Mouse (Mus musculus) forebrain, embryonic 15.5 days (tissue): ENCODE measurements around the gene Thbs2. TPM values are rescaled to one million over a fixed set of nuclear protein-coding genes. Genes with fewer than 3 reads are reported as not detected.

Experiments used
- ATAC-seq: fragments of 200-750 bp; cut with Nextera tagmentation; replicated peaks from 2 replicates; pipeline ENCODE4 v1.8.0; 2017; ENCODE audit warnings: mild to moderate bottlenecking, moderate TSS enrichment, moderate library complexity
- H3K27ac ChIP-seq: fragments of 300-500 bp; sonication (generic); replicated peaks from 2 replicates; pipeline ENCODE4 v1.5.1; 2015; ENCODE audit warnings: mild to moderate bottlenecking, inconsistent platforms
- H3K27me3 ChIP-seq: fragments of 300-500 bp; sonication (generic); 2 replicates; pipeline ENCODE4 v1.6.1; 2015; ENCODE audit warnings: inconsistent platforms
- H3K36me3 ChIP-seq: fragments of 300-500 bp; sonication (generic); 2 replicates; pipeline ENCODE4 v1.6.1; 2015; ENCODE audit warnings: mild to moderate bottlenecking, inconsistent platforms
- H3K4me1 ChIP-seq: fragments of 300-500 bp; sonication (generic); 2 replicates; pipeline ENCODE4 v1.6.1; 2015; ENCODE audit warnings: inconsistent platforms
- H3K4me2 ChIP-seq: fragments of 300-500 bp; sonication (generic); replicated peaks from 2 replicates; pipeline ENCODE4 v1.6.1; 2015; ENCODE audit warnings: mild to moderate bottlenecking, inconsistent platforms
- H3K4me3 ChIP-seq: fragments of 300-500 bp; sonication (generic); 2 replicates; pipeline ENCODE4 v1.5.1; 2015; ENCODE audit warnings: mild to moderate bottlenecking, inconsistent platforms
- H3K9ac ChIP-seq: fragments of 300-500 bp; sonication (generic); replicated peaks from 2 replicates; pipeline ENCODE4 v1.6.1; 2015; ENCODE audit warnings: mild to moderate bottlenecking, inconsistent platforms
- H3K9me3 ChIP-seq: fragments of 300-500 bp; sonication (generic); 2 replicates; pipeline ENCODE4 v1.6.1; 2016; ENCODE audit warnings: inconsistent platforms
- WGBS: fragments of 180-500 bp; shearing (Covaris S2); methylation state at CpG from one replicate; pipeline ENCODE4 v1.1.7; 2015; ENCODE audit warnings: mixed read lengths; 5-methylcytosine and 5-hydroxymethylcytosine counted together
- polyA plus RNA-seq: library from polyadenylated mRNA; unstranded; fragments of >200 nt; fragmentation: Nextera tagmentation; extraction: Ambion mirVana; gene quantifications from 2 replicates; pipeline ENCODE4 v1.2.1, GENCODE M21; 2015

Gene Thbs2
- polyA plus RNA-seq, 1 experiment from 2014 or later, result 1.2 TPM

GRCm38 (mm10) chr17:14693048-14693993, 714 bp downstream of the Thbs2 start:
- Histone ChIP-seq H3K9ac (0 out of 2 replicates have a peak overlapping the region, but pooled peaks have one; percentile 11), H3K4me1 (peaks cover 11% of the 10 kb centered on the region), H3K27me3 (no peaks in the 10 kb centered on the region), H3K4me3 (peak overlapping the region; percentile 24; the same call in 1 of the 2 replicates), H3K27ac (no peak overlapping the region), H3K4me2 (peak overlapping the region; percentile 39), H3K9me3 (no peaks in the 10 kb centered on the region), H3K36me3 (no peaks in the 10 kb centered on the region)
- 3% methylated on average over 9 of the region's 9 CpGs for WGBS
- ATAC-seq, result peak; percentile 31

DNA sequence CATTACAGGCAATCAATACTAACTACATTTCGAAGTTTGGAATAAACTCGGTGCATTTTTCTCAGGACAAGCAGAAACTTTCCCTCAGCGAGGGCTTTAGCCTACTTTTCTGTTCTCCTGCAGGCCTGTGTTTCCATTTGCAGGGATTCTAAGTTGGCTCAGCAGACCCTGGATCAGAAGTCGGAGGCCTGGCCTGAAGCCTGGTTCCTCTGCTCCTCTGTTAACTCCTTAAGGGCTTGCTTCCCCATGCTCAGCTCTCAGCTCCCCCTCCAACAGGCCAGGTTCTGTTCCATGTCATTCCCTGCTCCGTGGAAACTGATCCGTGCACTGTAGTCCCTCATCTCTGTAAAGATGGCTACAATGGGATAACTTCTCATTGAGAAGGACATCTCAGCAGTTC, 2.1 kb downstream of the Thbs2 start:
- Histone ChIP-seq H3K4me3 (no peak overlapping the region), H3K4me1 (peaks cover 11% of the 10 kb centered on the region), H3K27me3 (no peaks in the 10 kb centered on the region), H3K4me2 (no peak overlapping the region), H3K9me3 (no peaks in the 10 kb centered on the region), H3K9ac (no peak overlapping the region), H3K36me3 (no peaks in the 10 kb centered on the region), H3K27ac (no peak overlapping the region)
- 69% methylated on average over 6 of the region's 6 CpGs for WGBS
- ATAC-seq, result no peak

DNA sequence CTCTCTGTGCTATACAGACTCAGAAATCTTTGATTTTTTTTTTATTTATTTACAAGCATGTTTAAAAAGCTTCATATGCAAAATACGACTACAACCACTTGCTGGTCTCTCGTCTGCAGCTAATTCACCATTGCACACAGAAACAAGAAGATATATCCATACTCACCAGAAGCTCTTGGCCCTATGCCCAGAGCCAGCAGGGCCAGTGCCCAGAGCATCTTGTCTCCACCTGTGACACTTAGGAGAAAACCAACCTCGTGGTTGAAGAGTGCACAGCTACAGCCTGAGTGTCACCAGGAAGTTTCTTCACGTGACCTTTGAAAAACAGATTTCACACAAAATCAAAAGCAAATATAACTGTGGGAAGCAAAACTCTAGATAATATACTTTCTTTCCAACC, 2.8 kb downstream of the Thbs2 start:
- Histone ChIP-seq H3K4me1 (peaks cover 11% of the 10 kb centered on the region), H3K4me2 (no peak overlapping the region), H3K9me3 (no peaks in the 10 kb centered on the region), H3K27me3 (no peaks in the 10 kb centered on the region), H3K9ac (no peak overlapping the region), H3K4me3 (no peak overlapping the region), H3K27ac (no peak overlapping the region), H3K36me3 (no peaks in the 10 kb centered on the region)
- 52% methylated on average over 4 of the region's 4 CpGs for WGBS
- no peak for ATAC-seq

DNA sequence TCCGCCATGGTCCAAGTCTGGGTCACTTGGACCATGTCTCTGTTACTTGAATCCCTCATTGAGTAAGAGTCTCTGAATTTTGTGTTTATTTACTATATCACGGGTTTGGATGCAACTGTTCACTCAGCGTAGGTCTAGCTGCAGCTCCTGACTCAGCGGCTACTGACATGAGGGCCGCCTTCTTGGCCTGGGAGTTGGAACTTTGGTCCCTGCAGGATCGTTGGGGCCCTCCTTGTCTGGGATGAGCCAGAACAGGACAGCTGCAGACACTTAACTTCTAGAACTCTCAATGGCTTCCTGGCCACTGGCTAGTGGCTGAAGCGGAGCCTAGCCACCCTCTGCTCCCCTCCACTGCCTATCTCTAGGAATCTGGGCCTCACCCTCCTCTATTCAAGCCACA, 11.2 kb downstream of the Thbs2 start:
- no peaks in the 10 kb centered on the region for H3K27me3 ChIP-seq
- ATAC-seq, result no peak
- no peak overlapping the region for H3K4me3 ChIP-seq
- WGBS, result 92% methylated on average over 7 of the region's 7 CpGs
- no peaks in the 10 kb centered on the region for H3K9me3 ChIP-seq
- H3K4me2 ChIP-seq, result no peak overlapping the region
- H3K9ac ChIP-seq, result no peak overlapping the region
- H3K27ac ChIP-seq, result no peak overlapping the region
- H3K4me1 ChIP-seq, result no peaks in the 10 kb centered on the region
- H3K36me3 ChIP-seq, result no peaks in the 10 kb centered on the region

- no peaks in the 10 kb centered on the region for H3K9me3 ChIP-seq
- no peak overlapping the region for H3K9ac ChIP-seq
- no peak for ATAC-seq
- no peak overlapping the region for H3K4me3 ChIP-seq
- no peaks in the 10 kb centered on the region for H3K4me1 ChIP-seq
- H3K27ac ChIP-seq, result no peak overlapping the region
- H3K4me2 ChIP-seq, result no peak overlapping the region
- 90% methylated on average over 12 of the region's 12 CpGs for WGBS
- no peaks in the 10 kb centered on the region for H3K36me3 ChIP-seq
- no peaks in the 10 kb centered on the region for H3K27me3 ChIP-seq
Observed at GRCm38 (mm10) chr17:14681047-14681446, 13.0 kb downstream of the Thbs2 start.

DNA sequence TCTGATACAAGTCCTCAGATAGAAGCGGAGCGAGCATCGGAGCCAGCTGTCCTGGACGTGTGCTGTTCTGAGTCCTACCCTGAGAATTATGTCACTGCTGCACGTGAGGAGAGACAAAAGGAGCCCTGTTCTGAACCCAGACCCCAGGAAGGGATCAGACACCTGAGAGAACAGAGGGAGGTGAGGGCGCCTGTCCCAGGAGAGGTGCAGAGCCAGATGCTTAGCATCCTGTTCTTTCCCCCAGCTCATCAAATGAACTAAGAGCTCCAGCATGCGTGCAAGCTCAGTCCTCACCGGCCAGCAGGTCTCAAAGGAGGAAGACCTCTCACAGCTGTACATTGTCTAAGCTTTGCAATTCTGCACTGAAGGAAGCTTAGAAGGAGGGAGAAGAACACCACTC, 16.8 kb downstream of the Thbs2 start:
- no peak overlapping the region for H3K9ac ChIP-seq
- WGBS, result 78% methylated on average over 8 of the region's 8 CpGs
- H3K27me3 ChIP-seq, result no peaks in the 10 kb centered on the region
- no peaks in the 10 kb centered on the region for H3K4me1 ChIP-seq
- no peak for ATAC-seq
- no peak overlapping the region for H3K4me3 ChIP-seq
- H3K9me3 ChIP-seq, result no peaks in the 10 kb centered on the region
- H3K4me2 ChIP-seq, result no peak overlapping the region
- no peak overlapping the region for H3K27ac ChIP-seq
- no peaks in the 10 kb centered on the region for H3K36me3 ChIP-seq

GRCm38 (mm10) chr17:14675517-14675916, 18.5 kb downstream of the Thbs2 start:
- no peak overlapping the region for H3K4me2 ChIP-seq
- H3K4me3 ChIP-seq, result no peak overlapping the region
- H3K36me3 ChIP-seq, result no peaks in the 10 kb centered on the region
- no peaks in the 10 kb centered on the region for H3K27me3 ChIP-seq
- ATAC-seq, result no peak
- WGBS, result 90% methylated on average over 2 of the region's 2 CpGs
- H3K9ac ChIP-seq, result no peak overlapping the region
- no peak overlapping the region for H3K27ac ChIP-seq
- H3K4me1 ChIP-seq, result no peaks in the 10 kb centered on the region
- no peaks in the 10 kb centered on the region for H3K9me3 ChIP-seq

DNA sequence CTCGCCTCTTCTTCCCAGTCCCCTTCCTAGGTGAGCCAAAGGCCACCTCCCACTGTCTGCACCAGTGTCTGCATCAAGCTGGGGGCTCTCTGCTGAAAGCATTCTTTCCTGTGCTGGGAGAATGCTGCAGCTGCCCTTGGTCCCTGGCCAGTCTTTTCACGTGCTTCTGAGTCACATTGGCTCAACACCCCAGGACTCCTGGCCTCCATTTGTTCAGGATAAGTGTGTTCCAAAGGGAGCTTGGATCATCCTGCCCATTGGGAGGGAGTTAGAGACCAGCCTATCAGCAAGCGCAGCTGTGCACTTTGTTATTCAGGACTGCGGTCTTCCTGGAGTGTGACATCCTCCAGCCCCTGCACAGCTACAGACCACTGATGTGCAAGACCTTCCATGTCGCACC, 21.6 kb downstream of the Thbs2 start:
- peak; percentile 48; the same call in 1 of the 2 replicates for ATAC-seq
- H3K9me3 ChIP-seq, result no peaks in the 10 kb centered on the region
- no peak overlapping the region for H3K27ac ChIP-seq
- whole genome bisulfite sequencing, result 27% methylated on average over 5 of the region's 5 CpGs
- no peaks in the 10 kb centered on the region for H3K27me3 ChIP-seq
- no peak overlapping the region for H3K4me2 ChIP-seq
- H3K36me3 ChIP-seq, result no peaks in the 10 kb centered on the region
- H3K4me3 ChIP-seq, result no peak overlapping the region
- H3K9ac ChIP-seq, result no peak overlapping the region
- no peaks in the 10 kb centered on the region for H3K4me1 ChIP-seq

DNA sequence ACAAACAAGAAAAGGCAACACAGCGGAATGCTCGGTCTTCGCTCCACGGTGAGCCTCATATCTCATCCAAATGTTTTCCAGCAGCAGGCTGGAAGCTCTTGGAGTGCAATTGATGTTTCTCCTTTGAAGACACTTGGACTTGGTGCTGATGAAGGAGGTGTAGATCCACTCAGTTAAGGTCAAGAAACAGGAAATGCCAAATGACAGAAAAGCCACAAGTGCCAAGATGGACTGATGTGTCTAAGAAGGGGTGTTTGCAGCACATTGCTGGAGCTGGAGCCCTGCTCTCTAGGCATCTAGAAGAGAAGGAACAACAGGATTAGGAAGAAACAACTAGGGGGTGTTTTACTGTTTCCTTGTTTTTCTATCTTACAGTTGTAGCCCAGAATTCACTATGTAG, 26.8 kb downstream of the Thbs2 start:
- Histone ChIP-seq H3K4me1 (no peaks in the 10 kb centered on the region), H3K36me3 (no peaks in the 10 kb centered on the region), H3K4me2 (no peak overlapping the region), H3K9me3 (no peaks in the 10 kb centered on the region), H3K27ac (no peak overlapping the region), H3K4me3 (no peak overlapping the region), H3K9ac (no peak overlapping the region), H3K27me3 (no peaks in the 10 kb centered on the region)
- WGBS, result 82% methylated on average over 4 of the region's 4 CpGs
- no peak for ATAC-seq

DNA sequence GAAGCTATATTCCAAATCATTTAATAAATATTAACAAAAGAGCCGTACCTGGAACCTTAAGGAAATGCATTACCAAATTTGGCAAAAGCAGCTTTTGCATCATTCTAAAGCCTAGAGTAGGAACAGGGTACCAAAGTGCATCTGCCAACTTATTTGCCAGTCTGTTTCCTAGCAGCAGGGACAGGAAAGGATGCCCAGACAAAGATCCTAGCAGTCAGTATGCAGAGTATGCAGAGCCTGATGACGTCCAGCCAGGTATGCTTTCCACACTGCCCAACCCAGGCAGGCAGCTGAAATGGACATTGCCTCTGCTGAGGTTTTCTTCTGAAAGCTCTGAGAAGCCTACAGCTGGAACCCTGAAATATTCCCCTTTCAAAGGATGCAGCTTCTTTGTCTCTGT, 27.6 kb downstream of the Thbs2 start:
- no peaks in the 10 kb centered on the region for H3K9me3 ChIP-seq
- no peak for ATAC-seq
- 80% methylated on average over 2 of the region's 2 CpGs for WGBS

DNA sequence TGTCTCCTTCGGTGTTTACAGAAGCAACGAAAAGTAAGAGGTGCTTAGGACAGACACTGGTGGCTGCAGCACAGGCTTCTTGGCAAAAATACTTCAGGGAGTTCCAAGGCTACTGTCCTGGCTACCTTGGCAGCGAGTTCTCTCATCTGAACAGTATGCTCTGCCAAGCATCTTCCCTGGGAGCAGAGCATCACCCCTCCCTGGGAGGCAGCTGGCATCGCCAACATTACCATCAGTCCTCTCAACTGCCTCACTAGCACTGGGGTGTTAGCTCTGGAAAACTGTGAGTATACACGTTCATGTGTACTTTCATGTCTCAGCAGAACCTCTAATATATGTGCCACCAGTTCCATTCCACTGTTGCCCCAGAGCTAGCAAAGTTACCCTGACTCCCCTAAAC, 30.7 kb downstream of the Thbs2 start:
- no peak overlapping the region for H3K4me2 ChIP-seq
- no peaks in the 10 kb centered on the region for H3K36me3 ChIP-seq
- H3K9ac ChIP-seq, result no peak overlapping the region
- 84% methylated on average over 5 of the region's 5 CpGs for WGBS
- no peak for ATAC-seq
- no peaks in the 10 kb centered on the region for H3K27me3 ChIP-seq
- no peaks in the 10 kb centered on the region for H3K4me1 ChIP-seq
- H3K4me3 ChIP-seq, result no peak overlapping the region
- no peak overlapping the region for H3K27ac ChIP-seq
- no peaks in the 10 kb centered on the region for H3K9me3 ChIP-seq

More for the DNA sequence above, 27.6 kb downstream of the Thbs2 start:
- H3K36me3 ChIP-seq, result no peaks in the 10 kb centered on the region
- no peaks in the 10 kb centered on the region for H3K27me3 ChIP-seq
- no peak overlapping the region for H3K9ac ChIP-seq
- H3K4me1 ChIP-seq, result no peaks in the 10 kb centered on the region
- no peak overlapping the region for H3K4me2 ChIP-seq
- H3K27ac ChIP-seq, result no peak overlapping the region
- no peak overlapping the region for H3K4me3 ChIP-seq

GRCm38 (mm10) chr17:14662409-14662808, 31.6 kb downstream of the Thbs2 start:
- ATAC-seq, result no peak
- no peak overlapping the region for H3K4me3 ChIP-seq
- no peak overlapping the region for H3K9ac ChIP-seq
- no peak overlapping the region for H3K4me2 ChIP-seq
- WGBS, result 86% methylated on average over 6 of the region's 6 CpGs
- H3K27ac ChIP-seq, result no peak overlapping the region
- no peaks in the 10 kb centered on the region for H3K27me3 ChIP-seq
- no peaks in the 10 kb centered on the region for H3K4me1 ChIP-seq
- H3K36me3 ChIP-seq, result no peaks in the 10 kb centered on the region
- H3K9me3 ChIP-seq, result no peaks in the 10 kb centered on the region

- no peak overlapping the region for H3K27ac ChIP-seq
- WGBS, result 70% methylated on average over 4 of the region's 4 CpGs
- ATAC-seq, result no peak
Observed at GRCm38 (mm10) chr17:14659746-14660145, 34.3 kb downstream of the Thbs2 start.

More at GRCm38 (mm10) chr17:14659746-14660145, 34.3 kb downstream of the Thbs2 start:
- Histone ChIP-seq H3K4me1 (no peaks in the 10 kb centered on the region), H3K36me3 (no peaks in the 10 kb centered on the region), H3K9me3 (no peaks in the 10 kb centered on the region), H3K9ac (no peak overlapping the region), H3K27me3 (no peaks in the 10 kb centered on the region), H3K4me2 (no peak overlapping the region), H3K4me3 (no peak overlapping the region)
